Mouse (Mus musculus) heart, postnatal 36 days (tissue): ENCODE measurements around the gene Hyou1. TPM values are rescaled to one million over a fixed set of nuclear protein-coding genes. Genes with fewer than 3 reads are reported as not detected.
"Not testable (repeated sequence)": the region's sequence is repeated elsewhere in the genome, so short reads cannot be mapped to it uniquely, and the experiment has no call there.

ENCODE experiments used
- DNase-seq, 2 experiments: peaks; one replicate each; pipeline ENCODE4 v3.0.0; 2021 to 2022
- intact Hi-C: fragments of 180-260 bp; cut with DNase I; formaldehyde crosslinking; loops from one replicate; pipeline ENCODE4 v1.15.1; 2025
- total RNA-seq, 2 experiments: library from RNA; stranded (reverse); gene quantifications; 2 replicates each; pipeline ENCODE4 v1.2.3; 2021

The Hyou1 gene
- total RNA-seq, 2 experiments from 2014 or later = 46.0 to 68.1 TPM

- intact Hi-C loops = no loop called here
- DNase-seq = no peak
These were observed 31.7 kb upstream of the Hyou1 start for GRCm38 (mm10) chr9:44347621-44348020.

- intact Hi-C loops = no loop called here
- DNase-seq = no peak
These were observed 30.7 kb upstream of the Hyou1 start for GRCm38 (mm10) chr9:44348546-44348945.

DNA sequence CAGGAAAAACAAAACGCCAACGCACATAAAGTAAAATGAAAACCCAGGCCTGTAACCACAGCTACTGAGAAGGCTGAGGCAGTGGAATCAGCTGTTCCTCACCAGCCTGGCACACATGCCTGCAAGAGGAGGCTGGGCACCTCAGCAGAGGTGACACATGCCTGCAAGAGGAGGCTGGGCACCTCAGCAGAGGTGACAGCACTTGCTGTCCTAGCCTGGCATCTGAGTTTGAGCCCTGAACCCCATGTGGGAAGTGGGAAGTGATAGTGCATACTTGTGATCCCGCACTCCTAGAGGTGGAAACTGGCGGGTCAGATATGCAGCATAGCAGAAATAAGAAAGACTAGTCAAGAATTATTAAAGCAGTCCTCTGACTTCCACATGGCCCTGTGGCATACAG lies 27.9 kb upstream of the Hyou1 start:
- no peak for DNase-seq
- intact Hi-C loops = no loop called here

DNA sequence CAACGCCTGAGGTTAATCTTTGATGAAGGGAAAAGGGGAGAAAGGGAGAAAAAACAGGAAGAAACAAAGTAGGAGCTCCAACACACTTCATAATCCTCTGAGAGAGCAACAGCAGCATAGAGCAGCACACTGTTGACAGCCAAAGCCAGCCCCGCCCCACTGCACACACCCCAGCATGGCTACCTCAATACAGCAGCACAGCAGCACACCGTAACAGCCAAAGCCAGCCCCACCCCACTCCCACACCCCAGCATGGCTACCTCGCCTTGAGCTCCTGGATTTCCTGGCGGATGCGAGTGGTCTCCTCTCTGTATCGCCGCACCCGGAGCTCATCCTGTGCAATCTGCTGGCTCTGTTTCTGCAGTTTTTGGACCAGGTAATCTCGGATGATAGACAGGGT lies 27.0 kb upstream of the Hyou1 start:
- intact Hi-C loops = no loop called here
- DNase-seq = no peak

DNA sequence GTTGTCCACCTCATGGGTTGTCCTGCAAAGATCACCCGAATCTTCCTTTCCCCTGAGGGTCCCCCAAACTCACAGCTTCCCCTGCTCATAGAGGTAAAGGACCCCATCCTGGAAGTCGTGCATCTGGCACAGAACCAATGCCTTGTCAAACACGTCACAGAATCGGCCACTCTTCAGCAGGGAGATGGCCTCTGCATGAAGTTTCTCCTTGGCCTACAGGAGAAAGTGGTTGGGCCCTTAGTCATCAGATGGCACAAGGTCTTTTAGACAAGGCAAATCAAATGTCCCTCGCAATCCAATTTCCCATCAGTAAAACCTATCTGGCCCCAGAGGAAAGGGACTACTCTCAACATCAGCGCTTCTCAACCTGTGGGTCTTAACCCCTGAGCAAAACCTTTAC lies 26.1 kb upstream of the Hyou1 start:
- DNase-seq = no peak
- intact Hi-C loops = no loop called here

- no peak for DNase-seq
- intact Hi-C loops = loop anchor here (5.0 kb wide), 1 partner anchor 110 kb away; no protein-coding TSS in a partner anchor
These were observed 22.1 kb upstream of the Hyou1 start for GRCm38 (mm10) chr9:44357207-44357606.

DNA sequence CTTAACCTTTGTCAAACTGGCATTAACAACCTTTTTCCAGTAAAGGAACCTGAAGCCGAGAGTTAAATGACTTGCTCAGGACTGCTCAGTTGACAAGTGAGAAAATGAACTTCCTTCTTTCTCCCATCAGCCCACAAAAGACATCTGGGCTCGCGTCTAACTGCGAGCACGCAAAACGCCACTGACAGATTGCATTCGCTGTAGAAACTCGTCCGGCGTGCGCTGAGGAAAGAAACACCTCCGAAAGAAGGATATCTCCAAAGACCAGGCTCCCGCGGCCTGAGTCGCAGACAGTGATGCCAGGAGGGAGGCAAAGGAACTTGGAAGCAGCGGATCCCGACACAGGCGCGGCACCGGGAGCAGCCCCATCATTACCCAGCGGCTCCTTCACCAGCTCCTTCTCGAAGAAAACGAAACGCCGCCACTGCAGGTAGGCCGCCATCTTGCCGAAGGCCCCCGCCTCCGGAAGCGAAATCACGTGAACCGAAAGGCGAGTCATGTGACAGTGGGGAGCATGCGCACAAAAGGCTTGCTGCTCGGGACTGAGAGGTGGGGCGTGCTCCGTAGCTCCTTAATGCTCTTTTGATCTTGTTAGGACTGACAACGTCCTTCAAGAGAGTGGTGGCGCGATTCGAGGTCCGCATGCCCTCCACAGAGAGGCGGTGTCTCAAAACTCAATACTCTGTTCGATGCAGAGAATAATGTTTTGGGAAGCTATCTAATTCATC lies 17.9 kb upstream of the Hyou1 start, which contains the start of gene Vps11:
Vps11 (minus strand) TSS at position 481 of the 728 bp plus-strand sequence.
- intact Hi-C loops = no loop called here
- DNase-seq = peak; percentile 94 to 95

GRCm38 (mm10) chr9:44361931-44362330 lies 17.4 kb upstream of the Hyou1 start:
- intact Hi-C loops = not testable (repeated sequence)

GRCm38 (mm10) chr9:44364480-44364879 lies 14.8 kb upstream of the Hyou1 start:
- intact Hi-C loops = no loop called here
- DNase-seq = no peak

More at GRCm38 (mm10) chr9:44361931-44362330, 17.4 kb upstream of the Hyou1 start:
- not testable (repeated sequence) for DNase-seq

- DNase-seq = no peak
- intact Hi-C loops = no loop called here
These were observed 5.9 kb upstream of the Hyou1 start for GRCm38 (mm10) chr9:44373386-44373785.

DNA sequence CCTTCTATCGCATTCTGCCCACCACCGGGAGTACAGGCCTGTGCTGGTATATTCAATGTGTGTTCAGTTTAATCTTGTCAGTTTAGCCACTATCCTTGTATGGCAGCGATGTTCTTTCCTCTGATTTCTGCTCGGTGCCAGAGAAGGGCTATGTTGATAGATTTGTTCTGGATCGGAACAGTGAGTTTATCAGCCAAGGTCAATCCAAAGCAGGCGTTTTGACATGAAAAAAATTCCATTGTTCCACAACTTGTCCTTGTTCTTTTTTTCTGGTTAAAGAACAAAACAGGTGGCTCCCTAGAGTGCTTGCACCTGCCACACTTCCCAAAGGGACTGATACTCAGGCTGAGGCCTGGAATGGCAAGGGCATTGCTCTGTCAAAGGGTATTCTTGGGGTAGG lies 3.1 kb upstream of the Hyou1 start:
- intact Hi-C loops = no loop called here

DNA sequence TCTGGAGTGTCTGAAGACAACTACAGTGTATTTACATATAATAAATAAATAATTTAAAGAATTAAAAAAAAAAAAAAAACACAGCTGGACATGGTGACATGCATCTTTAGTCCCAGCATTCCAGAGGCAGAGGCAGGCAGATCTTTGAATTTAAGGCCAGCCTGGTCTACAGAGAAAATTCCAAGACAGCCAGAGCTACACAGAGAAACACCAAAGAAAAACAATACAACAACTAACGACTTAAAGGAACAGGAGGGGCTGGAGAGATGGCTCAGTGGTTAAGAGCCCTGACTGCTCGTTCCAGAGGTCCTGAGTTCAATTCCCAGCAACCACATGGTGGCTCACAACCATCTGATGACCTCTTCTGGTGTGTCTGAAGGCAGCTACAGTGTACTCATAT lies 2.0 kb upstream of the Hyou1 start:
- DNase-seq, intact Hi-C loops: not testable (repeated sequence)

More for the DNA sequence above, 3.1 kb upstream of the Hyou1 start:
- no peak for DNase-seq

GRCm38 (mm10) chr9:44378153-44378730 lies 1.0 kb upstream of the Hyou1 start:
- intact Hi-C loops = no loop called here
- no peak for DNase-seq

- DNase-seq = no peak
- intact Hi-C loops = no loop called here
These were observed 572 bp downstream of the Hyou1 start for GRCm38 (mm10) chr9:44379862-44380261.

GRCm38 (mm10) chr9:44384596-44384995 lies 5.3 kb downstream of the Hyou1 start:
- intact Hi-C loops = no loop called here
- no peak for DNase-seq

GRCm38 (mm10) chr9:44387221-44387620 lies 7.9 kb downstream of the Hyou1 start:
- intact Hi-C loops = no loop called here
- no peak for DNase-seq

- peak in 1 of 2 experiments; percentile 59 for DNase-seq
- intact Hi-C loops = no loop called here
These were observed 10.0 kb downstream of the Hyou1 start for GRCm38 (mm10) chr9:44389273-44389672.

- intact Hi-C loops = loop anchor here (1.0 to 5.0 kb wide), 3 partner anchors 152 to 409 kb away; no protein-coding TSS in a partner anchor
- peak; percentile 75 to 83 for DNase-seq
These were observed 12.2 kb downstream of the Hyou1 start for GRCm38 (mm10) chr9:44391466-44391865.

- peak; percentile 90 to 93 for DNase-seq
- intact Hi-C loops = no loop called here
These were observed 17.6 kb downstream of the Hyou1 start, which contains the start of gene Slc37a4 for GRCm38 (mm10) chr9:44396684-44397411. Gene Slc37a4, plus strand, starts transcription at chr9:44396852.

DNA sequence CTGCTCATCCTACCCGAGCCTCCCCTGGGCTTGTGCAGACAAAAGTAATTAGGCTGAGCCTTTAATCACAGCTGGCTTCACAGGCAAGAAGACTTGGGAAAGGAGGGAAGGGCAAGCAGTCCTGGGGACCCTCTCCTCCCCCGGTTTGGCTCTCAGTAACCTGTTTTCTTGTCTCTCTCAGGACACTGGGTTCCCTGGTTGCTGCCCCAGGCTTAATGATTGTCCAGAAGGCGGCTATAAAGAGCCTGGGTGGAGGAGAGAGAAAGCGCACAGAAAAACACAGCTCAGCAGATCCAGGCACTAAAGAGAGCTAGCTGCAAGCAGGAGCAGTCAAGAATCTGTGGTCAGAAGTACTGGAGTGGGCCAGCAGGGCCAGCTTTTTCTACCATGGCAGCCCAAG lies 18.8 kb downstream of the Hyou1 start:
- intact Hi-C loops = no loop called here
- DNase-seq = no peak

DNA sequence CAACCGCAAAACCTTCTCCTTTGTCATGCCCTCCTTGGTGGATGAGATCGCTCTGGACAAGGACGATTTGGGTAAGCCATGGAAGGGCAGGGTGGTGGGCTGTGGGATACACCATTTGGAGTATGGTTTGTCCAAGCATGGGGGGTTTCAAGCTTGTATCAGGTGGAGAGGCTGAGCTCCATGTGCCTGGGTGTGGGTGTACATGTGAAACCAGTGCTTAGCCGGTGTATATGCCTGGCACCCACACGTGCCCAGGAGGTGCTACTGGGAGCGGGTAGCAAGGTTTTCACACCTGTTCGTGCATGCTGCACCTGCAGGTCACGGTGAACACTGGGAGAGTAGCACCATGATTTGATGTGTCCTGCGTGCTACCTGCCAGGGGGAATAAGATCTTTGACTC lies 19.3 kb downstream of the Hyou1 start:
- intact Hi-C loops = no loop called here
- no peak for DNase-seq
